Mouse (Mus musculus) stomach, embryonic 16.5 days (tissue): ENCODE results near the gene Emc9. TPM values are rescaled to one million over a fixed set of nuclear protein-coding genes. Genes with fewer than 3 reads are reported as not detected.

Source experiments
- ATAC-seq: fragments of 200-750 bp; cut with Nextera tagmentation; 2 replicates; pipeline ENCODE4 v1.8.0; 2017; ENCODE audit warnings: moderate number of reproducible peaks, moderate TSS enrichment; ENCODE audit not compliant: insufficient read depth, low FRiP score
- H3K27ac ChIP-seq: fragments of 300-500 bp; sonication (generic); 2 replicates; pipeline ENCODE4 v1.5.1; 2014; ENCODE audit warnings: low read length
- H3K27me3 ChIP-seq: fragments of 300-500 bp; sonication (generic); 2 replicates; pipeline ENCODE4 v1.6.1; 2014; ENCODE audit warnings: low read length, control low read depth, mixed read lengths; ENCODE audit not compliant: control insufficient read depth, insufficient read depth
- H3K36me3 ChIP-seq: fragments of 300-500 bp; sonication (generic); 2 replicates; pipeline ENCODE4 v1.6.1; 2014; ENCODE audit warnings: low read length; ENCODE audit not compliant: control insufficient read depth, insufficient read depth
- H3K4me1 ChIP-seq: fragments of 300-500 bp; sonication (generic); 2 replicates; pipeline ENCODE4 v1.6.1; 2014; ENCODE audit warnings: low read length, control low read depth, mixed read lengths; ENCODE audit not compliant: control insufficient read depth, insufficient read depth
- H3K4me2 ChIP-seq: fragments of 300-500 bp; sonication (generic); 2 replicates; pipeline ENCODE4 v1.6.1; 2014; ENCODE audit warnings: low read depth, low read length, mixed read lengths
- H3K4me3 ChIP-seq: fragments of 300-500 bp; sonication (generic); replicated peaks from 2 replicates; pipeline ENCODE4 v1.5.1; 2014; ENCODE audit warnings: mild to moderate bottlenecking, low read length
- H3K9ac ChIP-seq: fragments of 300-500 bp; sonication (generic); 2 replicates; pipeline ENCODE4 v1.6.1; 2014; ENCODE audit warnings: low read length
- H3K9me3 ChIP-seq: fragments of 300-500 bp; sonication (generic); replicated peaks from 2 replicates; pipeline ENCODE4 v1.6.1; 2016; ENCODE audit warnings: low read length, control low read depth; ENCODE audit not compliant: control insufficient read depth
- WGBS: fragments of 180-500 bp; shearing (Covaris S2); extraction: QIAGEN DNeasy Blood & Tissue Kit; methylation state at CpG from one replicate; pipeline ENCODE4 v1.1.7; 2014; 5-methylcytosine and 5-hydroxymethylcytosine counted together
- polyA plus RNA-seq: library from polyadenylated mRNA; unstranded; fragments of >200 nt; fragmentation: Nextera tagmentation; extraction: Ambion mirVana; gene quantifications from 2 replicates; pipeline ENCODE4 v1.2.1, GENCODE M21; 2015

Emc9 gene
- polyA plus RNA-seq, 1 experiment from 2014 or later = 11.5 TPM

DNA sequence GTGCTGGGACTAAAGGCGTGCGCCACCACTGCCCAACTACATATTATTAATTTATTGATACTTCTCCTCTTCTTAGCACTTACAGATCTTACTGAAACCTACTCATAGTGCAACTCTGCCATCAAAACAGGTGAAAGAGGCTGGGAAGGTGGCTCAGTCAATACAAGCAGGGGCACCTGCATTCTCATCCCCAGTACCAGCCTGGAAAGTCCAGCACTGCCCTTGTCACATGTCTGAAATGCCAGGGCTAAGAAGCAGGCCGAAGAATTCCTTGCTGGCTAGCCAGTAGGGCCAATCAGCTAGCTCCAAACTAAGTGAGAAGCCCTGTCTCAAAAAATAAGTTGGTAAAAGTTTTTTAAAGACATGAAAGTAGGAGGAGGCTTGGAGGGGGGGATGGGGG lies 27.5 kb downstream of the Emc9 start:
- Histone ChIP-seq H3K27ac (peak overlapping the region; percentile 85), H3K4me2 (no peak overlapping the region), H3K9me3 (no peaks in the 10 kb centered on the region)

DNA sequence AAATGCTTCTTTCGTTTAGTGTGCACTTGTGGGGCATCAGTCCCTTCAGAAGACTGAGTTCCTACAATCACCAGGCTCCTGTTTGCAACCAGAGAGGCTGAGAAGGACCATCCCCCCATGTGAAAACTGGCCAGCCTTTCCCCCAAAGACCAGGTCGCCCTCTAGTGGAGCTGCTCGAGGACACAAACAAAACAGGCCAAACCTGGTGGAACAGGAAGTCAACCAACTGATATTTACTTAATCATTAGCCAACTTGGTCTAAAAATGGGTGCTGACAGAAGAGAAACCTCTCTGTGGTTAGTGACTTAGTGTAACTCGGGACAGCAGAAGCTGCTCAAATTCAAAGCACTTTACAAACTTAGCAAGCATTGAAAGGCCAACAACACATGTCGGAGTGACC lies 28.1 kb downstream of the Emc9 start:
- Histone ChIP-seq H3K9me3 (no peaks in the 10 kb centered on the region), H3K4me3 (no peak overlapping the region), H3K27me3 (no peaks in the 10 kb centered on the region), H3K4me2 (no peak overlapping the region), H3K4me1 (peaks cover 16% of the 10 kb centered on the region), H3K27ac (peak overlapping the region; percentile 85), H3K9ac (no peak overlapping the region), H3K36me3 (no peaks in the 10 kb centered on the region)
- no peak for ATAC-seq
- 16% methylated on average over 5 of the region's 5 CpGs for WGBS

More for the DNA sequence above, 27.5 kb downstream of the Emc9 start:
- no peak for ATAC-seq
- WGBS = 76% methylated on average over 3 of the region's 3 CpGs
- peaks cover 19% of the 10 kb centered on the region for H3K4me1 ChIP-seq
- H3K36me3 ChIP-seq = no peaks in the 10 kb centered on the region
- no peak overlapping the region for H3K4me3 ChIP-seq
- H3K9ac ChIP-seq = no peak overlapping the region
- no peaks in the 10 kb centered on the region for H3K27me3 ChIP-seq

DNA sequence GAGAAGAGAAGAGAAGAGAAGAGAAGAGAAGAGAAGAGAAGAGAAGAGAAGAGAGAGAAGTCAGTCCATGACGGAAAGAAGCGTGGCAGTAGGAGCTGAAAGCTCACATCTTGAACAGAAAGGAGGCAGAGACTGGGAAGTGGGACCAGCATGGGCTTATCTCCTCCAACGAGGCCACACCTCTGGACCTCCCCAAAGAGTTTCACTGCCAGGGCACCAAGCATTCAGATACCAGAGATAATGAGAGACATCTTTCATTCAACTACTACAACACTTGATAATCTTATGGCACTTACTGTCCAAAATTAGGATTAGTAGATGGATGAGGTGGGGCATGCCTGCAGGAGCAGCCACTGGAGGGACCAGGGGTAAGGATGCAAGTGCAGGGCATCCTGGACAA lies 29.3 kb downstream of the Emc9 start:
- H3K9me3 ChIP-seq = no peaks in the 10 kb centered on the region
- no peak for ATAC-seq
- WGBS = 79% methylated on average over 3 of the region's 3 CpGs

DNA sequence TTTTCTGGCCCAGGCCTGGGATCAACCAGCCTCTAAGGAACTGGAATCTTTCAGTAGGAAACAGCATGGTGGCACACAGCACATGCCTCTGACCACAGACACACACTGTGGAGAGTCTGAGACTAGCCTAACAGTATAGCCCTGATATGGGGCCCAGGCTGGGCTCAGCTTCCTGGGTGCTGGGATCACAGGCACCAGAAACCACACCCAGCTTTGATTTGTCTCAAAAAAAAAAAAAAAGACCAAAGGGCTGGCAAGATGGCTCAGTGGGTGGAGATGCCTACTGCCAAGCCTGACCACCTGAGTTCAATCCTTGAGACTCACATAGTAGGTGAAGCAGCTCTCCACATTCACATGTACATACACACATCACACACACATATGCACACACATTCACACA lies 30.5 kb downstream of the Emc9 start:
- Histone ChIP-seq H3K4me3 (no peak overlapping the region), H3K9ac (no peak overlapping the region), H3K36me3 (no peaks in the 10 kb centered on the region), H3K27me3 (no peaks in the 10 kb centered on the region), H3K4me2 (no peak overlapping the region), H3K9me3 (no peaks in the 10 kb centered on the region), H3K4me1 (peaks cover 6% of the 10 kb centered on the region; the same call in 1 of the 2 replicates), H3K27ac (no peak overlapping the region)
- ATAC-seq = no peak

More for the DNA sequence above, 29.3 kb downstream of the Emc9 start:
- Histone ChIP-seq H3K4me1 (peaks cover 6% of the 10 kb centered on the region; the same call in 1 of the 2 replicates), H3K27me3 (no peaks in the 10 kb centered on the region), H3K9ac (no peak overlapping the region), H3K4me3 (no peak overlapping the region), H3K27ac (no peak overlapping the region), H3K4me2 (no peak overlapping the region), H3K36me3 (no peaks in the 10 kb centered on the region)

DNA sequence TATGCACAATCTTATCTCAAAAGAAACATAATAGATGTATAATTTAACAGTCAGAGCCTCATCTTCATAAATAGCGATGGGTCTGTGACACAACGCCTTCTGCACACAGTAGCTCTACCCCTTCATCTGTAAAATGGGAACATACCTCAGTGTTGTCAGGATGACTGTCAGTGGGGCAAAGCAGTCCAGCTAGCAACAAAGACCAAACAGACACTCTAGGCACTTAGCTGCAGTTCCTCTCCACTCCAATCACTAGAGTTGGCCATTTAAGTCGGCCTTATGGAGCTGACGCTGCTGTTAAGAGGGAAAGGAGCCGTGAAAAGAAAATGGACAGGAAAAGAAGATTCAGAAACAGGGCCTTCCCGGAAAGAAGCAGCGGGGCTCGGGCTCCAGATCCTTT lies 33.3 kb downstream of the Emc9 start:
- Histone ChIP-seq H3K4me3 (no peak overlapping the region), H3K9me3 (no peaks in the 10 kb centered on the region), H3K4me1 (peaks cover 3% of the 10 kb centered on the region; the same call in 1 of the 2 replicates), H3K27me3 (no peaks in the 10 kb centered on the region), H3K36me3 (peaks cover 5% of the 10 kb centered on the region; the same call in 1 of the 2 replicates), H3K9ac (no peak overlapping the region), H3K27ac (no peak overlapping the region), H3K4me2 (no peak overlapping the region)
- ATAC-seq = no peak
- WGBS = 88% methylated on average over 8 of the region's 8 CpGs

DNA sequence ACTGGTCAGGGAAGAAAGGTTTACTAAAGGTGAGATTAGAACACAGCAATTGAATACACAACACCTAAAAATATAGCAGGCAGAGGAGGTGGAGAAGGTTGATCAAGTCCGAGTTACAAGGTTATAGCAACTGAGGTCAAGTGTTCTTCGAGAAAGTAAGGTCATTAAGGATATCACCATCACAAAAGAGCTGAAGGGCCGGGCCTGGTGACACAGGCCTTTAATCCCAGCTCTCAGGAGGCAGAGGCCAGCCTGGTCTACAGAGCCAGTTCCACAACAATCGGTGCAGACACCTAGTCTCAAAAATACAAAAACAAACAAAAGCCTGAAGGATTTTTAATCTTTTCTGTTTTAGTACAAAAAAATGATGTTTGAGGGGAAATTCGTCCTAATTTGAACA lies 33.8 kb downstream of the Emc9 start:
- no peak overlapping the region for H3K4me2 ChIP-seq
- no peak overlapping the region for H3K9ac ChIP-seq
- 73% methylated on average over 5 of the region's 5 CpGs for WGBS
- no peaks in the 10 kb centered on the region for H3K27me3 ChIP-seq
- H3K9me3 ChIP-seq = no peaks in the 10 kb centered on the region
- no peak overlapping the region for H3K4me3 ChIP-seq
- H3K27ac ChIP-seq = no peak overlapping the region
- H3K36me3 ChIP-seq = peaks cover 5% of the 10 kb centered on the region; the same call in 1 of the 2 replicates
- no peak for ATAC-seq
- no peaks in the 10 kb centered on the region for H3K4me1 ChIP-seq

DNA sequence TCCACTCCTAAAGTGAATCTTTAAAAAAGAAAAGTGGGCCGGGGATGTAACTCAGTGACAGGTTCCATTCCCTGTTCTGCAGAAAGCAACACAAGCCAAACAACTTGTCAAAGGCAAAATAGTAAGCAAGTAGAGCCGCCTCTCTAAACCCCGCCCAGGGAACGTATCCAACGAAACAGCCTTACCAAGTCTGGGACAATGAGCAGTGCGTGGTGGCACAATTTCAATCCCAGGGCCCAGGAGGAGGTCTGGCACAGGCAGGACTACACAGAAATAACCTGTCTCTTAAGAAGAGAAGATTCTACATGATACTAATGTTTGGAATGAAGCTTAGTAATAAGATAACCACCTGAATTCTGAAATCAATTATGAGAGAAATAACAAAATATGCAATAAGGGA lies 34.9 kb downstream of the Emc9 start:
- Histone ChIP-seq H3K9ac (no peak overlapping the region), H3K4me3 (no peak overlapping the region), H3K36me3 (peaks cover 5% of the 10 kb centered on the region; the same call in 1 of the 2 replicates), H3K9me3 (no peaks in the 10 kb centered on the region), H3K27me3 (no peaks in the 10 kb centered on the region), H3K27ac (no peak overlapping the region), H3K4me2 (no peak overlapping the region), H3K4me1 (no peaks in the 10 kb centered on the region)
- ATAC-seq = no peak
- 77% methylated on average over 6 of the region's 6 CpGs for WGBS

DNA sequence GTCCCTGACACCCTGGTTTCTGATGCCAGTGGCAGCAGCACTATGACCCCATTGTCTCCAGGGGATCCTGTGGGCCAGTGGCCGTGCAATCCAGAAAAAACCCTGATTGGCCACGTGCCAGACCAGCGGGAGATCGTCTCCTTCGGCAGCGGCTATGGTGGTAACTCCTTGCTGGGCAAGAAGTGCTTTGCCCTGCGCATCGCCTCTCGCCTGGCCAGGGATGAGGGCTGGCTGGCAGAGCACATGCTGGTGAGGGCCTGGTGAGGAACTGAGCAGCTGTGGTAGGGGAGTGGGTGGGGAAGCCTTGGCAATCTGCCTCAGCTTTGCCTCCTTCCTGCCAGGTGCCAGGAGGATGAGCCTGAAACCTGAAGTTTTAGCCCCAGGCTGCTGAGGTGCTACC lies 40.8 kb downstream of the Emc9 start:
- Histone ChIP-seq H3K4me1 (peaks cover 14% of the 10 kb centered on the region), H3K4me2 (no peak overlapping the region), H3K9ac (no peak overlapping the region), H3K36me3 (peaks cover 5% of the 10 kb centered on the region; the same call in 1 of the 2 replicates), H3K27ac (no peak overlapping the region), H3K9me3 (no peaks in the 10 kb centered on the region), H3K27me3 (no peaks in the 10 kb centered on the region), H3K4me3 (no peak overlapping the region)
- 72% methylated on average over 9 of the region's 9 CpGs for WGBS
- ATAC-seq = no peak

DNA sequence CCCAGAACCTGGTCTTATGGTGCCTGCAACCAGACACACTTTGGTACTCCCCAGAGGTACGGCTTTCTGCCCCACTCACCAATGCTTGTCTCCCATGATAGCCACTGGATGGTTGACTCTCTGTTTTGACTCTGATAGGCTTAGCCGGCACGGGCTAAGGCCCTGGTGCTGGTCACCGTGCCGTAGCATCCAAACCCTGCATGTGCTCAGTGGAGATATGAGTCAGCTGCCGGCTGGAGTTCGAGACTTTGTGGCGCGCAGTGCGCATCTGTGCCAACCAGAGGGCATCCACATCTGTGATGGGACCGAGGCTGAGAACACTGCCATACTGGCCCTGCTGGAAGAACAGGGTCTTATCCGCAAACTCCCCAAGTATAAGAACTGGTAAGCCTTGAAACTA lies 42.8 kb downstream of the Emc9 start:
- Histone ChIP-seq H3K27me3 (no peaks in the 10 kb centered on the region), H3K4me3 (no peak overlapping the region), H3K27ac (no peak overlapping the region), H3K9me3 (no peaks in the 10 kb centered on the region), H3K36me3 (no peaks in the 10 kb centered on the region; the same call in 1 of the 2 replicates), H3K4me2 (no peak overlapping the region), H3K4me1 (peaks cover 14% of the 10 kb centered on the region), H3K9ac (no peak overlapping the region)
- 95% methylated on average over 12 of the region's 12 CpGs for WGBS
- no peak for ATAC-seq
